Mouse (Mus musculus) T-cell, adult 2 months (primary cell): Measurements from ENCODE around the gene Mamstr.
A peak's percentile ranks its signal among the peaks of the same experiment; 100 is the strongest.

ENCODE experiments used
- DNase-seq: peaks from one replicate; pipeline ENCODE4 v3.0.0; 2022; ENCODE audit warnings: low spot score

Mamstr gene

DNA sequence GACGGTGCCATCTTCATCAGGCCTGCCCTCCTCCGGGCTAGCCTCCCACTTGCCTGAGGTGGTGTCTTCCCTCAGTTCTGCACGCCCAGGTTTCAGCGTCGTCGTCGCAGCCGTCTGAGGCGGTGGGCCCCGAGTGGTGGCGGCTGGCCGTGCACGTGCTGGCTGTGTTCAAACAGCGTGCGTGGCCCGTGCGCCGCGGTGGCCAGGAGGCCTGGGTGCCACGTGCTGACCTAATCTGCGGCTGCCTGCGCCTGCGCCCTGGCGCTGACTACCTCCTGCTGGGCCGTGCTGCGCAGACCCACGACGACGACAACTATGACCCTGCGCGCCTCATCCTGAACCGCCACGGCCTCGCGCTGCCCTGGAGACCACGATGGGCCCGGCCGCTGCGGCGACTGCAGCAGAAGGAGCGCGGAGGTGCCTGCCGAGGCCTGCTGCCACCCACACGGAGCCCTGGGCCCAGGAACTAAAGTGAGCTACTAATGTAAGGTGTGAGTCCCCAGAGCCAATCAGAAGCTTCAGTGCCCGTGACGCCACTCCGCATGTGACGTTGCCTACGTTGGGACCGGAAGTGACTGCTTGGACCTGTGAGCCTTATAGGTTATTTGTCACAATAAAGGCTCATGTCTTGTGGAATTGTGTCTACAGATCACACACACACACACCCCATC lies 54.3 kb downstream of the Mamstr start, which contains the start of gene Sec1:
Gene Sec1 (minus strand): TSS at position 482 of the 671 bp plus-strand sequence.
- DNase-seq = no peak

DNA sequence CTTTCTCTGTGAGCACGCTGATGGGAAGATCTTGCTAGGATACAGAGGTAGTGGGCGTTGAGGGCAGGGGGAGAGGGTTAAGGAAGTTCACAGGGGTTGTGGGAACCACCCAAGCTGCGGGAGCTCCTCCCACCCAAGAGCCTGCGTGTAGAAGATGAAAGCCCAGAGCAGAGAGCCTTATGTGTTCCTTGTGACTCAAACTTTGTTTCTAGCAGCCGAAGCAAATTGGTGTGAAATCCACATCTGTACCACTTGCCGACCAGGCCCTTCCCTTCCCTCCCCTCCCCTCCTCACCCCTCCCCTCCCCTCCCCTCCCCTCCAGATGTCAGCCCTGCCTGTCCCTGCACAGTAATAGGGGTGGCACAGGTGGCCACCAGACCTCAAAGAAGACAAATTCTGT lies 55.3 kb downstream of the Mamstr start:
- peak; percentile 71 for DNase-seq
